Mouse (Mus musculus): ENCODE measurements around the gene Dcaf17.

Dcaf17 gene

DNA sequence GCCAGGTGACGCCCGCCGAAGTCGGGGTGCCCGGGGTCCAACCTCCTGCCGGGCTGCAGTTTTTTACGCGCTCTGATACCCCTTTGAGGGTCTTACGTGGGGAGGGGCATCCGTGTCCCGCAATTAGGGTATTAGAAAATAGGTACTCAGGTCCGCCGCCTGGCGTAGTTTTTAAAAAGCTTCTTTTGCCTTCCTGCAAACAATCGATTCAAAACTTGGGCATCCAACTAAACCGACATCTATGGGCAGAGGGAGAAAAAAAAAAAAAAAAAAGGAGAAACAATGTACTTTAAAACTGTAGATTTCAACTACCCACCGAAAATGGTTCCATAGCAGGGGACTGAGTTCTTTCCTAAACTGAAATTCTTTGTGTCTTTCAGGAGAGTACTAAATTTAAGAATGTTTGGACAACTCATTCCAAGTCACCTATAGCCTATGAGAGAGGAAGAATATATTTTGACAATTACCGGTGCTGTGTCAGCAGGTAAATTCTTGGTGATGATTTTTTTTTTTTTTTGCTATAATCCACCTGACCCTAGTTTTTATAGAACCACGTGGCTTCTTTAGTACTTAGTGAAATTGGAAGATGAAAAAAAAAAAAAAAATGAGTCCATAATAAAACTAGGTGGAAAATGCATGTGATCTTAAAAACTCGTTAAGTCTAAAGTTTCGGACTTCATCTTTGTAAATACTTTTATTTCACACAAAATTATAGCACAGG is 1.1 kb downstream of the Dcaf17 start:
- no peak for DNase-seq

- DNase-seq, result no peak
Observed at GRCm38 (mm10) chr2:71071601-71072000, 16.5 kb downstream of the Dcaf17 start.

GRCm38 (mm10) chr2:71073330-71073729 is 18.2 kb downstream of the Dcaf17 start:
- no peak for DNase-seq

- no peak for DNase-seq
Observed at GRCm38 (mm10) chr2:71073828-71074227, 18.7 kb downstream of the Dcaf17 start.

DNA sequence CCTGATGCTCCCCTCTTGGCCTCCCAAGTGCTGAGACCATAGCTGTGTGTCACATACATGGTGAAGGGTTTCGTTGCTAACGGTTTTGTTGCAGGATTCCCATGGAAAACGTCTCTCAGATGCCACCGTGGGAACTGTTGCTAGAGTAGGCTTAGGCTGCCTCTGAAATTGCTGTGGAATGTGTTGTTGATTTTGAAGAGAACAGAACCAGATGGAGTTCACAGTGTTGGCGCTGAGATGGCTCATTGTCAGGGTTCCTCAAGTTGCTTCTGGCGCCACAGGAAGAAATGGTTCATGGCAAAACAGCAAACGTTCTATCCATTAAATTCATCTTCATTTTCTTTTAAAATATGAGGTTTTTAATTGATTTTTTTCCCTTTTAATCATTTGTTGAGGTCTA is 27.3 kb downstream of the Dcaf17 start:
- DNase-seq, result no peak

- no peak for DNase-seq
Observed at GRCm38 (mm10) chr2:71083454-71084193, 28.5 kb downstream of the Dcaf17 start.

- no peak for DNase-seq
Observed at GRCm38 (mm10) chr2:71089766-71090165, 34.6 kb downstream of the Dcaf17 start.

GRCm38 (mm10) chr2:71090660-71091445 is 35.7 kb downstream of the Dcaf17 start:
- DNase-seq, result no peak

GRCm38 (mm10) chr2:71096170-71096569 is 41.0 kb downstream of the Dcaf17 start:
- no peak for DNase-seq

DNA sequence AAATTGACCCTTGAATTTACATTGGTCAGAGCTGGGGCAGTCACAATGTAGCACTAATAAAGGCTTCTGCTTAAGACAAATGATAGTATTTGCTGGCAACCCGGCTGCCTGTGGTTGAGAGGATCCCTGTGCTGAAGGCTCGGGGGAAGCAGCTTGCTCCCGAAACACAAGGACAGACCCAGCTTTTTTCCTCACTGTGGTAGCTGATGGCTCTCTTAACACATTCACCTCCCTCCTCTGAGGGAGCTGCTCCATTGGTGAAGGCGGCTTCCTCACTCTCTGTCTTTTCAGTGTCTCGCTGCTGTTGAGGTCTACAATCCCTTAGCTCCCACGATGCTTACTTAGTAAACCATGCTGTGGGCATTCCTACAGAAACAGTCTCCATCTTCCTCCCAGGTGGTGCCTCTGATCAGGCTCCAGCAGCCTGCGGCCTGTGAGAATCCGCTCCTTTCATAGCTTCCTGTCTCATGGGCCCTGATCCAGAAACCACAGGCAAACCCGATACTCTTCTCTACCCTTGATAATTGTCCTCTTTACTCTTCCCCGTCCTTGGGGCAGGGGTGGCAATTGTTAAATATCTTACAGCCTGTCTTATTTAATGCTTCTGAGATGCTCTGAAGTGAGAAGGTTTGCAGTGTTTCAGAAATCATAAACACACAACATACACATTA is 47.6 kb downstream of the Dcaf17 start:
- no peak for DNase-seq

DNA sequence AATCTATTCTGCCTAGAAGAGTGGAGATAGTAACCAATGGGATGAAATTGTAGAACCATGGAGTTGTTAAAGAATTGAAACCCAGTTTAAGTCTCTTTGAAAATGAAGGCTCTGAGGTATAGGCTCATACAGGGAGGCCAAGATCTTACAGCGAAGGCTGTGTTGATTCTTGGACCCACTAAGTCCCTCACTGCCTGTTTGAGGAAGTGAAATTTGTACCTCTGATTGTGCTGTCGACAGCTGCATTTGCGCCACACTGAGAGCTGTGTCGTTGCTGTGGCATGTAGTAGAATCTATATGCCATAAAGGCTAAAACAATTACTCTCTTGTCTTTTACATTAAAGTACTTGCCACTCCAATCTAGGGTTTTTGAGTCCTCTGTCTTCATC is 48.2 kb downstream of the Dcaf17 start:
- no peak for DNase-seq

DNA sequence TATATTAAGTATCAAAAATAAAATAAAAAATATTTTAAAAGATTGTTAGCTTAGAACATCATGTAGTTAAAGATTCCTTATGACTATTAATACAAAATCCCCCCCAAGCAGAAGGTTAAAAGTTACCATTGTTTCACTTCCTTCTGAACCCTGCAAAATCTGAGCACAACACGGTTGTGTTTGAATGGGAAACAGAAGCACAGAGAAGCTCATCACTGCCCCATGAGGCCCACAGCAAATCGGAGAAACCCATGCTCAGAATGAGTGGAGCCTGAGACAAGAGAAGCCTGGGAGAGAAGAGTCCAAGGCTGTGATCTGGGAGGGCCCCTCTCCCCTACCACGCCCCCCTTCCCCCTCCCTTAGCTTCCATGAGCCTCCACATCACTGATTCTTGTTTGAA is 49.6 kb downstream of the Dcaf17 start:
- no peak for DNase-seq

- DNase-seq, result no peak
Observed at GRCm38 (mm10) chr2:71105469-71106215, 50.5 kb downstream of the Dcaf17 start.

GRCm38 (mm10) chr2:71107225-71107624 is 52.1 kb downstream of the Dcaf17 start:
- no peak for DNase-seq

DNA sequence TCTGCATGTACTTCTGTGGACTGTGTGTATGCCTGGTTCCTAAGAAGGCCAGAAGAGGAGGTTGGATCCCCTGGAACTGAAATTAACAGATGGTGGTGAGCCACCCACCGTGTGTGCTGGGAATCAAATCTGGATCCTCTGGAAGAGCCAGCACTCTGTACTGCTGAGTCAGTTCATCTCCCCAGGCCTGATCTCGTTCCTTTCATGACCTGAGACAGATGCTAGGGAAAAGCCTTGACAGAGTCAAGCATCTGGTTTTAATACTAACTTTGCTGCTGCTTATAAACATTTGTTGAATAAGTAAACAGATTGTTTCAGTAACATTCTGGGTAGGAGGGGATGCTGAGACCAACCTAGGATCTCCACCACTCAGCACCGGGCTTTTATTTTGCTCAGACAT is 53.4 kb downstream of the Dcaf17 start:
- DNase-seq, result no peak

GRCm38 (mm10) chr2:71113489-71114171 is 58.5 kb downstream of the Dcaf17 start:
- no peak for DNase-seq

- DNase-seq, result no peak
Observed at GRCm38 (mm10) chr2:71116151-71116550, 61.0 kb downstream of the Dcaf17 start.

DNA sequence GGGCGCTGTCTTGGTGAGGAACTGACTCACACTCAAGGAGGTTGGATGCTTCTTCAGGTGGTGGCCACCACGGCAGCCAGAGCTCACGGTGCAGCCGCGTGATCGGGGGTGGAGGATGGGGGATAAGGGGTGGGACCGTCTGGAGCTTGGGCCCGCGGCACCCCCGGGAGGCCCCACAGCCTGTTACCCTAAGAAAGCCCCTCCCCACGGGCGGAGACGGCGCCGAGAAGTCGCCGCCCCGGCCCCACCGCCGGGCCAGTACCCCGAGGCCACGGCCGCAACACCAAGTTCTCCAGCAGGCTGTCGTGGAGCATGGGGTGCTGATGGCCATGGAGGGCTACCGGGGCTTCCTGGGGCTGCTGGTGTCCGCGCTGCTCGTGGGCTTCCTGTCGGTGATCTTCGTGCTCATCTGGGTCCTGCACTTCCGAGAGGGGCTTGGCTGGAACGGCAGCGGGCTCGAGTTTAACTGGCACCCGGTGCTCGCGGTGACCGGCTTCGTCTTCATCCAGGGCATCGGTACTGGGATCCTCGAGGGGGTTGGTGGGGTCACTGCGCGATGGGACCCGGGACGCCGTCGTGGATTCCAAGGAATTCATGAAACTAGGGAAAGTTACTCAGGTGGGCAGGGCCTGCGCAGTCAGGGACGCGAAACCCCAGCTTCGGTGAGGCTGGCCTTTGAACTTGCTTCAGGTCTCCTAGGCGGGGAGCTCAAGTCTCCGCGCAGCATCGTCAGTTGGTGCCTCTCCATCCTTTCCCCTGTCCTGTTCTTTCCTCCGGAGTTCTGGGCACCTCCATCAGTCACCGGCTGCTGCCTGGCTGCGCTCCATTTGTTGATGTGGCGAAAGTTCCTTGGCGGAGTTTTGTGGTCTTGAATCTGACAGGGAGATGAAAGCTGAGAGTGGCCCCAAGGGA is 62.9 kb downstream of the Dcaf17 start, which contains the start of gene Cybrd1:
TSS of gene Cybrd1 (plus strand) at position 127 of the 912 bp plus-strand sequence.
- peak; percentile 10 for DNase-seq

- DNase-seq, result no peak
Observed at GRCm38 (mm10) chr2:71120844-71121243, 65.7 kb downstream of the Dcaf17 start.

GRCm38 (mm10) chr2:71121406-71121805 is 66.3 kb downstream of the Dcaf17 start:
- no peak for DNase-seq
